Mouse (Mus musculus): Measurements from ENCODE around the gene Gm49353.

The Gm49353 gene

GRCm38 (mm10) chr10:29198642-29199041, at the start of gene Gm49353:
Gene Gm49353, plus strand, starts transcription at chr10:29198954.
- no peak for DNase-seq

- DNase-seq, result no peak
These were observed 43.5 kb upstream of the Gm49353 start for GRCm38 (mm10) chr10:29155304-29155703.

DNA sequence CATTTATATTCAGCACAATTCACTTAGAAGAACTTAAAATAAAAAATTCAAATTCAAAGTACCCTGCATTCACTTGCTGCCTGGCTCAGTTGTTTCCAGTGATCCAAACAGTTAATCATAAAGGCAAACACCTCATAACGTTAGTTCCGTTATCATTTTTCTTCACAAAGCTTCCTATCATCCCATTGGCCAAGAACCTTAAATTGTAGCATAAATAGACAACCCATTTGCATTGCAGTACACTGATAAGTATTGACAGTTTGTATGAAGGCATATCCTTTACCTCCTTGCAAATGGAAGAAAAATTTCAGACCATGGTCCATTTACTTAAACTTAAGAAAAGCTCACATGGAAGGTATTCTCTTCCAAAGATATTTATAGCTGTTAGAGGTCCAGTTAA, 37.1 kb upstream of the Gm49353 start:
- DNase-seq, result no peak

DNA sequence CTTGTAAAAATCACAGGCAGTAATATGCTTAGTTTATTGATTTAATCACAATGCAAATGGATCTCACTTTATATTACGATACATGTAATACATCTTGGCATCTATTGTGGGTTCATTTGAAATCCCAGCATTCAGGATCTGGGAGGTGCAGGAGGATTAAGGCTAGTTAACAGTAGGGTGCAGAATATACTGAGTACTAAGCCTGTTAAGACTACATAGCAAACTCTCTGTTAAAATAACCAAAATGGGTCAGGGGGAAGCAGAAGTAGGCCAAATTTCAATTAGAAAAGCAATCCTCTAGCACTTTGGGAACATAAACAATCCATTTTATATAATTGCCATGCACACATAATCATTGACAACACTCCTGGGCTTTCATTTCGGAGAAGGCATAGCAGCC, 25.0 kb upstream of the Gm49353 start:
- DNase-seq, result no peak

DNA sequence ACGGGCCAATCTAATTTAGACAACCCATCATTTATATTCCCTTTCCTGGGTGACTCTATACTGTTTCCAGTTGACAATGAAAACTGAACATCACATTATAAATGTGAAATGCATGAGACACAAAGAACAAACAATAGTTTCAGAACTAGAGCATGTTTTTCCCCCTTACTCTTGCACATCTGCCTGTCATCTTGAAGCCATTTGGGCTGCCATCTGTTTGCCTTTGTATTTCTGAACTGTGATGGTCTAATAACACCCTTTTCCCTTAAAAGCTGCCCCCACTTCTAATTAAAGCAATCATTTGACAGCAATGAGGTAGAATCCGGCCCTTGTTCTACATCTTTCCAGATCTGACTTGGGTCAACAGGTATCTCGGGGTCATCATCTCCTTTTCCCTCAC, 23.1 kb upstream of the Gm49353 start:
- no peak for DNase-seq

GRCm38 (mm10) chr10:29176881-29177280, 21.9 kb upstream of the Gm49353 start:
- DNase-seq, result no peak

GRCm38 (mm10) chr10:29178003-29178402, 20.8 kb upstream of the Gm49353 start:
- no peak for DNase-seq

- DNase-seq, result no peak
These were observed 18.5 kb upstream of the Gm49353 start for GRCm38 (mm10) chr10:29180210-29180609.

DNA sequence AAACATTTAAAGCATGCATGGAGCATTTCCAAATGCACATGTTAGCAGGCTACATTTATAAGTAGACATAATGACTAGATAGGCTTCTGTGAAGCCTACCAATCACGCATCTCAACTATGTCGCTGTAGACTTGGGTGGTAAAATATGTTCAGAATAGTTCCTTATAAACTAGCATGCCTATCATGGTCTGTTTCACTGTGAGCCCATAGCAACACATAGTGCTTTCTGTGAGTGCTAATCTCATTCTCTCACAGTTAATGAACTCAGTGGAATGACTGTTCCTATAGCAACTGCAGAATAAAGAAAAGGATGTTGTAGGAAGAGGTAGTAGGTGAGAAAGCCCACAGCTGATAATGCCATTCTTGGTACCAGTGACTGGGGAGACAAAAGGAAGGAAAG, 17.7 kb upstream of the Gm49353 start:
- no peak for DNase-seq

GRCm38 (mm10) chr10:29193769-29194168, 5.0 kb upstream of the Gm49353 start:
- DNase-seq, result no peak

DNA sequence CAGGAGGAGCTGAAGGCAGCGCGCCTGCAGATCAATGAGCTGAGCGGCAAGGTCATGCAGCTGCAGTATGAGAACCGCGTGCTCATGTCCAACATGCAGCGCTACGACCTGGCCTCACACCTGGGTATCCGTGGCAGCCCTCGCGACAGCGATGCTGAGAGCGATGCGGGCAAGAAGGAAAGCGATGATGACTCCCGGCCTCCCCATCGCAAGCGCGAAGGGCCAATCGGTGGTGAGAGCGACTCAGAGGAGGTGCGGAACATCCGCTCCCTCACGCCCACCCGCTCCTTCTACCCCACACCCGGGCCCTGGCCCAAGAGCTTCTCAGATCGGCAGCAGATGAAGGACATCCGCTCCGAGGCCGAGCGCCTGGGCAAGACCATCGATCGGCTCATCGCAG, 1.9 kb upstream of the Gm49353 start:
- no peak for DNase-seq

- no peak for DNase-seq
These were observed 1.1 kb downstream of the Gm49353 start for GRCm38 (mm10) chr10:29199835-29200234.

DNA sequence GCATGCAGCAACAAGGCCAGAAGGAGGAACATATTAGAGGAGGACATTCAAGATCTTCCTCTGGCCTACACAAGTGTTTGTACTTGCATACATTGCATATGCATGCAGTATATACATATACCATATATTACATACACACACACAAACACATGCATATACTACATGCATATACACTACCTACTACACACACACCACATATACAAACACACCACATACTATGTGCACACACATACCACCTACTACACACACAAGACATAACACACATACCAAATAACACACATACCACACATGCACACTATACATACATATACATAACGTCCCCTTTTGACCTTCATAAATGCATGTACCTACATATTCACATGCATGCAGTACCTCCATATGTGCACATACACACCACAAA, 1.9 kb downstream of the Gm49353 start:
- no peak for DNase-seq

GRCm38 (mm10) chr10:29206730-29207129, 8.0 kb downstream of the Gm49353 start:
- DNase-seq, result no peak

- no peak for DNase-seq
These were observed 10.0 kb downstream of the Gm49353 start for GRCm38 (mm10) chr10:29208735-29209134.

GRCm38 (mm10) chr10:29211453-29211852, 12.7 kb downstream of the Gm49353 start, which contains the start of gene 9330159F19Rik:
Gene 9330159F19Rik, plus strand, starts transcription at chr10:29211606.
- DNase-seq, result no peak

- no peak for DNase-seq
These were observed 14.9 kb downstream of the Gm49353 start for GRCm38 (mm10) chr10:29213534-29214100.

DNA sequence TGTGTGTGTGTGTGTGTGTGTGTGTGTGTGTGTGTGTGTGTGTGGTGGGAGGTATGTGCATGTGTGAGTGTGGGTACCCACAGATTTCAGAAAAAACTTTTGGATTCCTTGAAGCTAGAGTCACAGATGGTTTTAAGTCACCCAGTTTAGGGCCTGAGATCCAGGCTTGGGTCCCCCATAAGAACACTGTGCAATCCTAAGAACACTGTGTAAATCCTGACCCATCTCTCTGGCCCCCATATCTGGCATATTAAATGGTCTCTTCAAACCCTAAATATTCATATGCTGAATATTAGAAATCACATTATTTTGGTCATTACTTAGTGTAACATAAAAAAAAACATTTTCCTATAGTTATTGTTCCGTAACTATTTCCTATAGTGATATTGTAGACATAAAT, 18.2 kb downstream of the Gm49353 start:
- DNase-seq, result no peak

DNA sequence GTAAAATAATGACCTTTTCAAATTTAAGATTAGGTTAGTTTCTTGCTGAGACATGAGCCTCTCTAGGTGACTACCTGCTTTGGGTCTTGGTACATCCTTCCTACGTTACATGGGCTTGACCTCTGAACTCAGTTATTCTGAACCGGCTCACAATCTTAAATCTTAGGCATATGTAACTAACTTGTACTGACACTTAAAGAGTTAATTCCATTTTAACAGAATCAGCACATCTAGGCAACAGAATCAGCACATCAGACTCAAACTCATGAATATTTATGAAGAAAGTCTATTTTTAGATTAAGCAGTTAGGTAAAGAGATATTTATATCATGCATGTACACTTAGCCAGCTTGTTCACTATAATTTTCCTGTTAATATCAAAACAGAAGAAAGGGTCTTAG, 18.7 kb downstream of the Gm49353 start:
- no peak for DNase-seq

DNA sequence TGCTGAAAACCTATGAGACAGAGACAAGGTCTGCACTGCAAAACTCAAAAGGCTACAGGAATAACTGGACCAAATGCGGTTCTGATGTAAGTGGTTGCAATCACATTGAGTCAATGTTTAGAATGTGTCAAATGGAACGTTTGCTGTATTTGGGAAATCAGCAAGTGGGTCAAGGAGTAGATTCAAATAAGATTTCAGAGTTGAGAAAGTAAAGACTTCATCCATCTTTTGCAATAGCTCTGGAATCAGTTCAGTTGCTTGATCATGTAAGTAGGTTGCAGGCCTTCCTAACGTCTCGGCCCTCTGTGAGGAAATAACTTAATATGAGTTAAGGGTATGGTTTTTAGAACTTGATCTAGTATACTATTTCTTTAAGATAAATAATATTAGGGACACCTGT, 26.6 kb downstream of the Gm49353 start:
- DNase-seq, result no peak

DNA sequence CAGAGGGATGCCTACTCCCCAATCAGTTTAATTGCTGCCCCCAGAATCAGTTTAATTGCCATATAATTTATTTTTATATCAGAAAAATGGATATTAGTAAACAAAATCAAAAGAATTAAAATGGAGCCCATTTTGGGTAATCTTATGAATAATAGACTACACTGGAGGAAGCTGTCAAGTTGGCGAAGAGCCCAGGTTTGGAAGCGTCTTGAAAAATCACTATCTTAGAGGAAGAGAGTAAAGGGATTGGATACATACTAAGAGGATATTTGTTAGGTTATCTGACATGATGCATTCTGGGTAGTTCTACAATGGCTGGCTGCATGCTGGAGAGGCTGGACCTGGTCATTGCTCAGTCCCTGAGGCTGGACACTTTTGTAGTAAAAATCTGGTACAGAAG, 32.5 kb downstream of the Gm49353 start:
- no peak for DNase-seq

Data from thymus, postnatal 14 days (tissue).